Mouse (Mus musculus) CD4-positive, CD25-positive, alpha-beta regulatory T cell (primary cell): ENCODE data around the gene Ppfia4. TPM values are rescaled to one million over a fixed set of nuclear protein-coding genes. Genes with fewer than 3 reads are reported as not detected.

ENCODE experiments used
- polyA plus RNA-seq: library from polyadenylated mRNA; unstranded; fragments of 100-300 nt; shearing (Covaris generic); gene quantifications from one replicate; pipeline ENCODE4 v1.2.1, GENCODE M21; 2017

Ppfia4 gene
- 0.13 TPM for polyA plus RNA-seq

DNA sequence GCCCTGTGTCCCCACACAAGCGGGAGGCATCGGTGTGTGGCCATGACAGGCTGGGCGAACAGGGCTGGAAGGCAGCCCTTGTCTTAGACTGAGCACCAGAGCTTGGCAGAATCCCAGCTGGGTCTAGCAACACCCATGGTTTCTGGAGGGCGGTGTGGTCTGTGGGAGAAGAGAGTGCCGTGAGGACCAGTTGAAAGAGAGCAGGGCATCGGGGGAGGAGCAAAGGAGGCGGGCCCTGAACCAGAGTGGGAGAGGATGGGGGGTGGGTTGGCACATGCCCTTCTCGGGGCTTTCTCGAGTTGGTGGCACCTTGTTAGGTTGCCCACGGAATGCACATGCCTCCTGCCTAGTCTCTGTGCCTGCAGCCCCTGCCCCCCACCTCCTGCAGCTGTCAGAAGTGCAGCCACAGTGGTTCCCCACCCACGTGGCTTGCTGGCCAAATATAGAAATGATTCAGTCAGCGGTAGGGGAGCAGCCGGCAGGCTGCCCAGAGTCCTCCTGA lies at the start of gene Ppfia4:
TSS of gene Ppfia4 (minus strand) at position 159 of the 502 bp plus-strand sequence.

DNA sequence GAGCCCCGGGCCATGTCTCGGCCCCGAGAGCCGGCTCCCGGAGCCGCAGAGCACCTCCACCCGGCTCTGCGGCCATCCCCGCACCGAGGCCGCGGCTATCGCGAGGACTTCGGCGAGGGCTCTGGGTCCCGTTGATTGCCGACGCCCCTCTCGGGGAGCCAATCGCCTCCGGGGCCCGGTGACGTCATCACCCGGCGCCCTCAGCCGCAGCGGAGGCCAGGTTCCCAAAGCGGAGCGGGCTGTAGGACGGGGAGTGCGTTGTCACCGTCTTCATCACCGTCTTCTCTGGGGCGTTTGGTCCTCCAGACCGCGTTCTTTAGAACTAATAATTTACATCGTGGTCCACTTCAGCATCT lies 29.1 kb upstream of the Ppfia4 start, which contains the start of gene Tmem183a:
TSS of gene Tmem183a (minus strand) at position 123 of the 356 bp plus-strand sequence.

DNA sequence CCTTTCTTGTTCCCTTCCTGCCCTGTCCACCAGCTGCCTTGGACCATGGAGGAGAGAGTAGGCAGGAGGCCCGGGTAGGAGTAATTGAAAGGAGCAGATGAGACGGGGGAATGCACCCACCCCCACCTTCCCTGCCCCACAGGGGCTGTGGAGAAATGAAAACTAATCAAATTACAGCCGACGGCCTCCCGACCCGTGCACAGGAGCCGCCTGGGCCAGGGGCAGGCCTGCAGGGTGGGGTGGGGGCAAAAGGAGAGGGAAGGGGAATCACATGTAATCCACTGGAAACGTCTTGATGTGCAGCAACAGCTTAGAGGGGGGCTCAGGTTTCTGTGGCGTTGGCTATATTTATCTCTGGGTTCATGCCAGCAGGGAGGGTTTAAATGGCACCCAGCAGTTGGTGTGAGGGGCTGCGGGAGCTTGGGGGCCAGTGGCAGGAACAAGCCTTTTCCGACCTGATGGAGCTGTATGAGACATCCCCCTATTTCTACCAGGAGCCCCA lies 43.1 kb downstream of the Ppfia4 start, which contains the start of gene Myog:
TSS of gene Myog (plus strand) at position 392 of the 502 bp plus-strand sequence.

Other genes with a start within 250 kb of the Ppfia4 start
- gene Chit1, start 221.7 kb downstream of the Ppfia4 start, polyA plus RNA-seq: not detected
- gene Chil1, start 150.8 kb downstream of the Ppfia4 start, polyA plus RNA-seq: 0.38 TPM
- 0.10 TPM for gene Mybph, start 139.5 kb downstream of the Ppfia4 start, polyA plus RNA-seq
- gene Adora1, start 97.5 kb downstream of the Ppfia4 start, polyA plus RNA-seq: not detected
- not detected for gene Myog, start 42.9 kb downstream of the Ppfia4 start, polyA plus RNA-seq
- gene Tmem183a, start 29.1 kb upstream of the Ppfia4 start, polyA plus RNA-seq: 64.3 TPM
- not detected for gene 4933406M09Rik, start 53.0 kb upstream of the Ppfia4 start, polyA plus RNA-seq
- 27.7 TPM for gene Cyb5r1, start 72.6 kb upstream of the Ppfia4 start, polyA plus RNA-seq
- 82.3 TPM for gene Adipor1, start 82.5 kb upstream of the Ppfia4 start, polyA plus RNA-seq
- gene Klhl12, start 122.6 kb upstream of the Ppfia4 start, polyA plus RNA-seq: 21.6 TPM
- gene Rabif, start 161.7 kb upstream of the Ppfia4 start, polyA plus RNA-seq: 42.0 TPM
- 0.13 TPM for gene Mgat4e, start 216.8 kb upstream of the Ppfia4 start, polyA plus RNA-seq
- 59.6 TPM for gene Kdm5b, start 227.2 kb upstream of the Ppfia4 start, polyA plus RNA-seq